ENCODE assay signal across 30 mouse cellular contexts in genomic region chr5:35399061-35399460, GRCm38 (mm10). TPM values are rescaled to one million over a fixed set of nuclear protein-coding genes. Genes with fewer than 3 reads are reported as not detected.
"Had no signal": no experiment of that assay in that cellular context is flagged by ENCODE, and none has a peak within 500 bp of the region (broad histone marks: within the 10 kb centered on the region; RNA-seq: fewer than 3 reads in every experiment).

No protein-coding gene starts in this region.

- H3K9me3 ChIP-seq: limb, embryonic 10.5 days; limb, embryonic 13.5 days; liver, embryonic 13.5 days; midbrain, embryonic 15.5 days had no signal

- ATAC-seq: intestine, postnatal 0 days; midbrain, embryonic 15.5 days had no signal

- H3K9ac ChIP-seq: limb, embryonic 13.5 days; liver, embryonic 13.5 days; midbrain, embryonic 15.5 days had no signal

- DNase-seq: kidney, adult 2 months; kidney, postnatal 25 days; layer of hippocampus, adult 9-11 months; liver; liver, embryonic 13.5 days; lung, adult 2 months; lung, postnatal 14 days; lung, postnatal 4 days; thymus, adult 18-20 months; thymus, postnatal 36 days had no signal

- H3K4me1 ChIP-seq: liver, embryonic 13.5 days had no signal

- H3K4me3 ChIP-seq: layer of hippocampus, adult 2 months; limb, embryonic 13.5 days; liver, embryonic 13.5 days; midbrain, embryonic 15.5 days; myocyte had no signal

- H3K27ac ChIP-seq: kidney, postnatal 0 days; layer of hippocampus, adult 2 months; limb, embryonic 10.5 days; limb, embryonic 13.5 days; liver, embryonic 13.5 days; midbrain, embryonic 15.5 days had no signal

- H3K4me2 ChIP-seq: liver, embryonic 13.5 days had no signal

- H3K36me3 ChIP-seq: limb, embryonic 10.5 days; limb, embryonic 13.5 days; liver, embryonic 13.5 days; midbrain, embryonic 15.5 days had no signal

RNA-seq across cellular contexts. Expression of gene Hmx1, which starts 10.2 kb away (rescaled TPM):
- total RNA-seq: layer of hippocampus, adult 2 months; layer of hippocampus, postnatal 25 days; left cerebral cortex, adult 18-20 months; left cerebral cortex, postnatal 25 days; megakaryocyte progenitor cell, adult 5-6 weeks; monocyte, adult 5-6 weeks had no signal
- polyA plus RNA-seq: intestine, postnatal 0 days; kidney, embryonic 14.5 days; kidney, postnatal 0 days; large intestine, adult 2 months; liver, embryonic 13.5 days; liver, embryonic 16.5 days; lung, adult 2 months; lung, embryonic 16.5 days; midbrain, embryonic 15.5 days; myocyte; small intestine, adult 2 months; spleen, adult 2 months; stomach, embryonic 16.5 days; urinary bladder, adult 2 months had no signal
